Mouse (Mus musculus): ENCODE data around the gene Slc8b1. TPM values are rescaled to one million over a fixed set of nuclear protein-coding genes. Genes with fewer than 3 reads are reported as not detected.

Gene Slc8b1
- polyA plus RNA-seq, 1 experiment from 2014 or later = 2.8 TPM

GRCm38 (mm10) chr5:120527296-120527964 lies 16.5 kb downstream of the Slc8b1 start:
- Histone ChIP-seq H3K36me3 (no peaks in the 10 kb centered on the region), H3K9me3 (replicated peaks) (no peaks in the 10 kb centered on the region), H3K9ac (replicated peaks) (no peak overlapping the region), H3K4me3 (replicated peaks) (no peak overlapping the region), H3K27ac (replicated peaks) (no peak overlapping the region), H3K4me1 (no peaks in the 10 kb centered on the region), H3K4me2 (no peak overlapping the region), H3K27me3 (replicated peaks) (no peaks in the 10 kb centered on the region)
- WGBS = 86% methylated on average over 13 of the region's 20 CpGs
- ATAC-seq (ENCODE audit: low FRiP score) = no peak

GRCm38 (mm10) chr5:120531631-120532030 lies 20.7 kb downstream of the Slc8b1 start:
- Histone ChIP-seq H3K9ac (replicated peaks) (no peak overlapping the region), H3K9me3 (replicated peaks) (no peaks in the 10 kb centered on the region), H3K4me2 (no peak overlapping the region), H3K27ac (replicated peaks) (no peak overlapping the region), H3K4me3 (replicated peaks) (no peak overlapping the region), H3K36me3 (no peaks in the 10 kb centered on the region), H3K27me3 (replicated peaks) (no peaks in the 10 kb centered on the region), H3K4me1 (peaks cover 16% of the 10 kb centered on the region)
- 86% methylated on average over 8 of the region's 8 CpGs for WGBS
- no peak for ATAC-seq (ENCODE audit: low FRiP score)

GRCm38 (mm10) chr5:120534071-120534685 lies 23.2 kb downstream of the Slc8b1 start:
- peak; percentile 74 for ATAC-seq (ENCODE audit: low FRiP score)
- Histone ChIP-seq H3K27me3 (replicated peaks) (no peaks in the 10 kb centered on the region), H3K4me1 (peaks cover 17% of the 10 kb centered on the region), H3K9ac (replicated peaks) (no peak overlapping the region), H3K9me3 (replicated peaks) (no peaks in the 10 kb centered on the region), H3K36me3 (peaks cover 9% of the 10 kb centered on the region), H3K4me2 (no peak overlapping the region), H3K27ac (replicated peaks) (peak overlapping the region; percentile 82), H3K4me3 (replicated peaks) (no peak overlapping the region)
- WGBS = 17% methylated on average over 15 of the region's 15 CpGs

GRCm38 (mm10) chr5:120534686-120535075 lies 23.7 kb downstream of the Slc8b1 start:
- no peak overlapping the region for H3K9ac ChIP-seq (replicated peaks)
- no peaks in the 10 kb centered on the region for H3K27me3 ChIP-seq (replicated peaks)
- no peak overlapping the region for H3K4me2 ChIP-seq
- H3K36me3 ChIP-seq = peaks cover 13% of the 10 kb centered on the region
- no peaks in the 10 kb centered on the region for H3K9me3 ChIP-seq (replicated peaks)
- peak; percentile 53 for ATAC-seq (ENCODE audit: low FRiP score)
- peaks cover 17% of the 10 kb centered on the region for H3K4me1 ChIP-seq
- no peak overlapping the region for H3K4me3 ChIP-seq (replicated peaks)
- 42% methylated on average over 2 of the region's 2 CpGs for WGBS
- peak overlapping the region; percentile 82 for H3K27ac ChIP-seq (replicated peaks)

GRCm38 (mm10) chr5:120536046-120536445 lies 25.1 kb downstream of the Slc8b1 start:
- H3K27me3 ChIP-seq (replicated peaks) = no peaks in the 10 kb centered on the region
- no peaks in the 10 kb centered on the region for H3K9me3 ChIP-seq (replicated peaks)
- H3K4me1 ChIP-seq = peaks cover 17% of the 10 kb centered on the region
- no peak for ATAC-seq (ENCODE audit: low FRiP score)
- H3K4me2 ChIP-seq = no peak overlapping the region
- H3K4me3 ChIP-seq (replicated peaks) = no peak overlapping the region
- peak overlapping the region; percentile 43 for H3K27ac ChIP-seq (replicated peaks)
- peaks cover 23% of the 10 kb centered on the region for H3K36me3 ChIP-seq
- no peak overlapping the region for H3K9ac ChIP-seq (replicated peaks)
- WGBS = 65% methylated on average over 13 of the region's 13 CpGs

- 72% methylated on average over 5 of the region's 5 CpGs for WGBS
- H3K27ac ChIP-seq (replicated peaks) = peak overlapping the region; percentile 43
- no peak for ATAC-seq (ENCODE audit: low FRiP score)
- H3K27me3 ChIP-seq (replicated peaks) = no peaks in the 10 kb centered on the region
- H3K4me3 ChIP-seq (replicated peaks) = no peak overlapping the region
- peaks cover 23% of the 10 kb centered on the region for H3K36me3 ChIP-seq
- peaks cover 17% of the 10 kb centered on the region for H3K4me1 ChIP-seq
- H3K4me2 ChIP-seq = no peak overlapping the region
- H3K9me3 ChIP-seq (replicated peaks) = no peaks in the 10 kb centered on the region
- H3K9ac ChIP-seq (replicated peaks) = no peak overlapping the region
These were observed 25.7 kb downstream of the Slc8b1 start for GRCm38 (mm10) chr5:120536632-120537031.

- no peaks in the 10 kb centered on the region for H3K4me1 ChIP-seq
- no peak overlapping the region for H3K4me2 ChIP-seq
- no peak overlapping the region for H3K4me3 ChIP-seq (replicated peaks)
- peaks cover 13% of the 10 kb centered on the region for H3K36me3 ChIP-seq
- no peak for ATAC-seq (ENCODE audit: low FRiP score)
- no peak overlapping the region for H3K9ac ChIP-seq (replicated peaks)
- WGBS = 76% methylated on average over 11 of the region's 11 CpGs
- no peaks in the 10 kb centered on the region for H3K9me3 ChIP-seq (replicated peaks)
- H3K27ac ChIP-seq (replicated peaks) = no peak overlapping the region
- no peaks in the 10 kb centered on the region for H3K27me3 ChIP-seq (replicated peaks)
These were observed 37.4 kb downstream of the Slc8b1 start for GRCm38 (mm10) chr5:120548236-120548850.

- peaks cover 22% of the 10 kb centered on the region for H3K36me3 ChIP-seq
These were observed 39.2 kb downstream of the Slc8b1 start for GRCm38 (mm10) chr5:120550137-120550536.

GRCm38 (mm10) chr5:120550673-120551072 lies 39.7 kb downstream of the Slc8b1 start:
- H3K4me2 ChIP-seq = no peak overlapping the region

More at GRCm38 (mm10) chr5:120550137-120550536, 39.2 kb downstream of the Slc8b1 start:
- Histone ChIP-seq H3K4me3 (replicated peaks) (no peak overlapping the region), H3K9me3 (replicated peaks) (no peaks in the 10 kb centered on the region), H3K9ac (replicated peaks) (no peak overlapping the region), H3K27ac (replicated peaks) (no peak overlapping the region), H3K4me1 (no peaks in the 10 kb centered on the region), H3K27me3 (replicated peaks) (no peaks in the 10 kb centered on the region), H3K4me2 (no peak overlapping the region)
- no peak for ATAC-seq (ENCODE audit: low FRiP score)
- 83% methylated on average over 5 of the region's 5 CpGs for WGBS

GRCm38 (mm10) chr5:120555871-120556270 lies 44.9 kb downstream of the Slc8b1 start:
- ATAC-seq (ENCODE audit: low FRiP score) = no peak
- Histone ChIP-seq H3K36me3 (peaks cover 32% of the 10 kb centered on the region), H3K9me3 (replicated peaks) (no peaks in the 10 kb centered on the region), H3K4me2 (no peak overlapping the region), H3K4me3 (replicated peaks) (no peak overlapping the region), H3K9ac (replicated peaks) (no peak overlapping the region), H3K27me3 (replicated peaks) (no peaks in the 10 kb centered on the region), H3K4me1 (peaks cover 24% of the 10 kb centered on the region), H3K27ac (replicated peaks) (no peak overlapping the region)
- 85% methylated on average over 24 of the region's 24 CpGs for WGBS

More at GRCm38 (mm10) chr5:120550673-120551072, 39.7 kb downstream of the Slc8b1 start:
- Histone ChIP-seq H3K4me3 (replicated peaks) (no peak overlapping the region), H3K36me3 (peaks cover 24% of the 10 kb centered on the region), H3K27me3 (replicated peaks) (no peaks in the 10 kb centered on the region), H3K9ac (replicated peaks) (no peak overlapping the region), H3K4me1 (no peaks in the 10 kb centered on the region), H3K27ac (replicated peaks) (no peak overlapping the region), H3K9me3 (replicated peaks) (no peaks in the 10 kb centered on the region)
- ATAC-seq (ENCODE audit: low FRiP score) = no peak
- over 99% methylated on average over 5 of the region's 5 CpGs for WGBS

GRCm38 (mm10) chr5:120558041-120558440 lies 47.1 kb downstream of the Slc8b1 start:
- H3K4me1 ChIP-seq = peaks cover 33% of the 10 kb centered on the region
- no peak overlapping the region for H3K9ac ChIP-seq (replicated peaks)
- H3K9me3 ChIP-seq (replicated peaks) = no peaks in the 10 kb centered on the region
- WGBS = 73% methylated on average over 8 of the region's 8 CpGs
- no peak for ATAC-seq (ENCODE audit: low FRiP score)
- no peak overlapping the region for H3K27ac ChIP-seq (replicated peaks)
- peaks cover 26% of the 10 kb centered on the region for H3K36me3 ChIP-seq
- no peaks in the 10 kb centered on the region for H3K27me3 ChIP-seq (replicated peaks)
- H3K4me3 ChIP-seq (replicated peaks) = no peak overlapping the region
- H3K4me2 ChIP-seq = no peak overlapping the region

- ATAC-seq (ENCODE audit: low FRiP score) = no peak
- Histone ChIP-seq H3K4me1 (peaks cover 40% of the 10 kb centered on the region), H3K9me3 (replicated peaks) (no peaks in the 10 kb centered on the region), H3K27me3 (replicated peaks) (no peaks in the 10 kb centered on the region), H3K9ac (replicated peaks) (no peak overlapping the region), H3K4me3 (replicated peaks) (no peak overlapping the region), H3K4me2 (no peak overlapping the region), H3K36me3 (peaks cover 18% of the 10 kb centered on the region), H3K27ac (replicated peaks) (0 out of 2 replicates have a peak overlapping the region, but pooled peaks have one; percentile 9)
- 71% methylated on average over 14 of the region's 14 CpGs for WGBS
These were observed 47.8 kb downstream of the Slc8b1 start for GRCm38 (mm10) chr5:120558762-120559161.

All from neural tube, embryonic 15.5 days (tissue).